Mouse (Mus musculus): Measurements from ENCODE around the gene Dph5.
"Not testable (repeated sequence)": the region's sequence is repeated elsewhere in the genome, so short reads cannot be mapped to it uniquely, and the experiment has no call there.

Gene Dph5

DNA sequence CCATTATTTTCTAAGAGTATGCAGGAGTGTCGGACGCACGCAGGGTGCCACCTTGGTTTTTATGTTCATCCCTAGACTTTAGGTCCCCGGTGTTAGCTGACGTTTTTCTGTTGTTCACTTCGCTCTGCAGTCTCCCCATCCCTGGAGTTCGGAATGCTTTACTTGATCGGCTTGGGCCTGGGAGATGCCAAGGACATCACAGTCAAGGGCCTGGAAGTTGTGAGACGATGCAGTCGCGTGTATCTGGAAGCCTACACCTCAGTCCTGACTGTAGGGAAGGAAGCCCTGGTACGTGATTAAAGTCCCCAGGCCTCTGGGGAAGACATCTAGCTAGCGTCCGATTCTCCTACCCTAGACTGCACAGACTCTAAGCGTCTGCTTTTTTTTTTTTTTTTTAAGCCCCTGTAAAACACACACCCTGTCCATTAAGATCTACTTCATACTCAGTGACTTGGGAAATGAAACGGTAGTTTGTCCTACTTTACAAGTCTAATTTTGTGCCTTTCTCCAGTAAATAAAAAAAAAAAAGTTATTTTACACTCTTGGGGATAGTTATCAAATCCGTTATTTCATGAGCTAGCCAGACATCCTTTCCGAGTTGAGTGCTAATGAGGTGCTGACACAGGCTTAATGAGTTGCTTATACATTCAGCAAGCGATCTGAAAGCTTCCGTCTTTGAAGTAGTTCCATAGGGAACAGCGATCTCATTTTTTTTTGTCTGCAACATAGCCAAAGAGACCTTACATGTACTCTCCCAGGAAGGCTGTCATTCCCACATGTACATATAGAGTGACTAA is 871 bp downstream of the Dph5 start:
- no peak for DNase-seq (ENCODE audit: extremely low spot score, low read depth, low spot score)

DNA sequence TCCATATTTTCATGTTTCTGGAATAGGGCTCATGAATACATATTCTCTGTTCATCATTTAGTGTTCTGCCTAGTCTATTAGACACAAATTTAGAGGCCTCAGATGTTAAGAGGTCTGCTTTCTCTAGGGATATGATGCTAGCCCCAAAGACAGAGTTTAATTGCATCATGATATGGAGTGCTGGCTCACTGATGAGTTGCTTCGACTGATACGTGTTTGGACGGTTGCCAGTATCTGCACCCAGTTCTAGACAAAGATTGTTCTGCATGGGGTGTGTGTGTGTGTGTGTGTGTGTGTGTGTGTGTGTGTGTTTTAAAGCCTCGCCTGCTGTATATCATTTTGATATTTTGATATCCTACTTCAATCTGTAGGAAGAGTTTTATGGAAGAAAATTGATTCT is 4.7 kb downstream of the Dph5 start:
- DNase-seq (ENCODE audit: extremely low spot score, low read depth, low spot score), result no peak

DNA sequence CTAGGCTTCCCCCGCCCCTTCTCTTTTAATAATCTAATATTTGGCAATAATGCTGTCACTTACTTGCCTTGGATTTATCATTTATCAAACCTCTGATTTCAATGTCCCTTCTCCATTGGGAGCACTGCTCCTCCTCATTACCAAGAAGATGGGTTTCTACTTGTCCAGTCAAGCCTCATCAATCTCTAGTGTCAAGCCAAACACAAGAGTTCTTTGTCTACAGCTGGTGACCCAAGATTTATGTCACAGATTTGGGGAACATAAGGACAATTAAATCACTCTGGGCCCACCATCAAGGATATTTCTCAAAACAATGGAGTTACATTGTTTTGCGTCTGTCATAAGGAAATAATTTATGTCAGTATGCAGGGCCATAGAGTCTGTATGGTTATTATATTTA is 5.5 kb downstream of the Dph5 start:
- DNase-seq (ENCODE audit: extremely low spot score, low read depth, low spot score), result no peak

DNA sequence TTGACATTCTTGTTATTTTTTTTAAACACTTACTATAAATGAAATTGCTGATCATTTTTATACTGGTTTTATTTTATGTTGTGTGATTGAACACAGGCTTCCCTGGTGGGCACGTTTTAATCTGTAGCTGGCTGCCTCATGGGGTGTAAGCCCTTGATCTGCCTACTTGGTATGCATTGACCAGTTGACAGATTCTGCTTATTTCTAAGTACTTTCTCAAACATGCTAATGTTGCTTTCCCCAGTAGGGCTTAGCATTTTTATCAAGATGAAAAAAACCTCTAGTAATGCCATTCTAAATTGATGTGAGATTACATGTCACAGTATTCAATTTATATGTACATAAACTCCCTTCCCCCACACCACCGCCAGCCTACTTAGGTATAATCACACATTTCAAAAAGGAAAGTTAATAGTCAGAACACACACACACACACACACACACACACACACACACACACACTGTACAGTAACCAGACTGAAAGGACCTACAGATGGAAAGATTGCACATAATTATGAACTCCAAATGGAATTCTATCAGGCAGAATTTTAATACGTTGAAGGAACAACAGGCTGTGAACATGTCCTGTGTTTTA is 10.8 kb downstream of the Dph5 start:
- DNase-seq (ENCODE audit: extremely low spot score, low read depth, low spot score), result no peak

DNA sequence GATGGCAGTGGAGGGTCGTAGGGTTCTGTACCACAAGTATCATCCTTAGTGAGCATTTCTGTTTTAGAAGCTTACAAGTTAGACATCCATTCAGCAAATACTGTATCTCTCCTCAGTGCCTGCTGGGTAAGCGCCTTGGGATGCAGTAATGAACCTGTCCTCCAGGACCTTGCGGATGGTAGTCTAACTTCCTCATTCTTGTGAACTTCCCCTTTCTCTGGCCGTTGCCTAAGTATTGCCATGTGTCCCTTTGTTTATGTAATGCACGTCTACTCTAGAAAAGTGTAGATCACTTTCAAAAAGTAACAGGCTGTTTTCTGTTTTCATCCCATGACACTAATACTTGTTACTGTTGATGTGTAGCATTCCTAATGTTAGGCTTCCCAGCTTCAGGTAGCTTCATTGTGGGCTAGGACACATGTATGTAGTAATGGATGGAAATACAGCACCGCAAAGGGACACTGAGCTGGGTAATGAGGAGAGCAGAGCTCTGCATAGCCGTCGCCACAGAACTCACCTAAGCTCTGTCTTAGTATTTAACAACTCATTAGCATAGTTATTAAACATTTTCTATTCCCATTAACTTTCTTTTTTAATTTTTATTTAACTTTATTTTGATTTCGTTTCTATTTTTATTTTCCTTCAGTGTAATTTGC is 14.8 kb downstream of the Dph5 start:
- no peak for DNase-seq (ENCODE audit: extremely low spot score, low read depth, low spot score)

DNA sequence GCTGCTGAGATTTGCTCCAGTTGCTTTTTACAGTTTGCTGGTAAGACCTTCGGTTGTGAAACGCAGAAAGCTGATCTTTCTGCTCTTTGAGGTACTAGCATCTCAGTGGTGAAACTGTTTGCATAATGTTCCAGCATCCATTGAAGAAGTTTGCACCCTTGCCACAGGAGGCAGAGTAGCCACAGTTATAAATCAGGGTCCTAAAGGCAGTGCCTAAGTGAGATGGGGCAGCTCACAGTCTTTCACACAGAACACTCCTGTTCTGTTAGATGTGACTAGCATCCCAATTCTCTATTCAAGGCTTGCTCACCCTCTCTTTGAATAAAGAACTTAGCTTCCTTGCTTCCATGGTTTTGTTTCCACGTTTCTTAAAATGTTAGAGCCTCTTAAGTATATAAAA is 17.4 kb downstream of the Dph5 start:
- DNase-seq (ENCODE audit: extremely low spot score, low read depth, low spot score), result no peak

DNA sequence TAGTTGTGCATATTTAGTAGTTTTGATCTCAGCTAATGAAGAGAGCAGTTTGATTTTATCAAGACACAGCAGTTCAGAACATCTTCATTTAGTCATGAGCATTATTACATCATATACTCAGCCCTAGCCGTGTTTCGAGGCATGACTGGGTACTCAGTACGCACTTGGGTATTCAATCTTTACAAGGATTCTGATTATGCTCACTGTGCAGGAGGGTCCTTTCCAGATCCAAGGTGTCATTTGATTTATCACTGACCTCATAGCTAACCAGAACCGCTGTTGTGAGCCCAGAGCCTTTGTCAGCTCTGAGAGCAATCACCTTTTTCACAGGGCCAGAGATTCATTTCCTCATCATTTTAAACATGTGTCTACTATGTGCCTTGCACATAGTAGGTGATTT is 17.9 kb downstream of the Dph5 start:
- no peak for DNase-seq (ENCODE audit: extremely low spot score, low read depth, low spot score)

DNA sequence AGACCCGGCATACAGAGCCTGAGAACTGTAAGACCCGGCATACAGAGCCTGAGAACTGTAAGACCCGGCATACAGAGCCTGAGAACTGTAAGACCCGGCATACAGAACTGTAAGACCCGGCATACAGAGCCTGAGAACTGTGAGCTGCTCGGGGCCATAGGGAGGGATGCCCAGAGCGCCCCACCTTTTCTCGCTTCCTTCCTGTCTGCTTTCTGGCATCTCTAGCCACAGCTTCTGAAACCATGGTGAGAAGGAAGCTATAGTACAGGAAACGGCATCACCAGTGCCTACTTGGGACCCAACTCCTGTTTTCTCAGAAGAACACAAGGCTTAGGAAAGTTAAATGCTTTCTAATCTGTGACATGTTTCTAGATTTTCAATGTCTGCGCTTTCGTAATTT is 19.8 kb downstream of the Dph5 start:
- not testable (repeated sequence) for DNase-seq (ENCODE audit: extremely low spot score, low read depth, low spot score)

DNA sequence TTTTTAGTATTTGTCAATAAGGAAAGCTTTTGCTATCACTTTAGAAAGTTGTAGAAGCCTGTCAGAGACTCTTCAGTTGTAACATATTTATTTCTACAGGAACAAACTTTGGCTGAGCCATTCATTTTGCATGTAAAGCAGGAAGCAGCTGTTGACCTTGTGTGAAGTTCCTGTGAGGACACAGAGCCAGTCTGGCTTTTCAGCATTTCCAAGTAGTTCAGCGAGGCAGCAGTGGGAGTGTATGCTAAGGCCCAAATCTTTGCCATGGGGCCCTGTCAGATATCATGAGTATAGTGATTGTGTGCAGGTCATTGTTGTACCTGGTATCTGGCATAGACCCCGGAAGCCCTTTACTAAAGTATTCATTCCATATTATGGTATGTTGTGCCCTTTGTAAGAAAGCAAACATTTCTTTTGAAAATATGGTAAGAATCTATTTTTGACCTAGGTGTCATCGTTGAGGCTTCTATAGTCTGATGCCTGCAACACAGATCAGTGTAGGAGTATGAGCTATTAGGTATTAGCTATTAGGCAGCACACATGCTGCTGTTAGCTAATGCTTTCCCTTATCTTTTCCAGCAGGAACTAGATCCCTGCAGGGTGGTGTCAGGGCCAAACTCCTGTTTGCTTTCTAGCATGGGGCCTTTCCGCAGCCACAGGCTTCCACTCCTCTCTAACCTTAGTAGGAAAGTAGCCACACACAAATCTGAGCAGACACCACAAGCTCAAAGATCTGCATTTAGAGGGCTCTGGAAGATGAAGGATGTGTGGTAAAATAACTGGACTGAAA is 37.0 kb downstream of the Dph5 start:
- no peak for DNase-seq (ENCODE audit: extremely low spot score, low read depth, low spot score)

DNA sequence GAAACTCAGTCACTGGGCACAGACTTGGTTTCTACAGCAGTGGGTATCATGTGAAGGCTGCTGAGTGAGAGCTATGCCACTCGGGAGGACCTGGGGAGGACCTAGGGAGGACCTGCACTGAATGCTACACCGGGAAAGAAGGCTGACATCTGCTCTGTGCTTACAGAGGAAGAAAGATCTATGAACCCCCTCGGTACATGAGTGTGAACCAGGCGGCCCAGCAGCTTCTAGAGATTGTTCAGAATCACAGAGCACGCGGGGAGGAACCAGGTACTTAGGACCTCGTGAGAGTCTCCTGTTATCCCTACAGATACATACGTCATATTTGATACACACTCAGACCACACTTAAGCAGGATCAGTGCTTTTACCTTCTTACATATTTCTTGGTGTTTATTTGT is 38.9 kb downstream of the Dph5 start:
- no peak for DNase-seq (ENCODE audit: extremely low spot score, low read depth, low spot score)

DNA sequence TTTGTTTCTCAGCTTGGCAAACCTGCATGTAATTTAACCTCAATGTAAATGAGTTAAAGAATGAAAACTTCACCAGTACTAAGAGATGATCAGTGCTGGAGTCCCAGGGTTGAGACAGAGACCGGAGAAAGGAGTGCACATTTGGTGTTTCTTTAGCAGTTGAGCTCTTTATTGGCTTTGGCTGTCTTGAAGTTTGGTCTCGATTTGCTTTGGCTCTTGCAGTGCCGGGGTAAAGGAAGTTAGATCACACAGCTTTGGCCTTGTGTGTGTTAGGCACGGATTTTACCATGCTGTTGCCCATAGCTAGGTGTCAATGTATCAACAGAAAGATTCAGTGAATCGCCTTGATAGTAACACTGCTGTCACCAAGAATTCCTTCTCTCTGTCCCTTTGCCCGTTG is 44.1 kb downstream of the Dph5 start:
- no peak for DNase-seq (ENCODE audit: extremely low spot score, low read depth, low spot score)

DNA sequence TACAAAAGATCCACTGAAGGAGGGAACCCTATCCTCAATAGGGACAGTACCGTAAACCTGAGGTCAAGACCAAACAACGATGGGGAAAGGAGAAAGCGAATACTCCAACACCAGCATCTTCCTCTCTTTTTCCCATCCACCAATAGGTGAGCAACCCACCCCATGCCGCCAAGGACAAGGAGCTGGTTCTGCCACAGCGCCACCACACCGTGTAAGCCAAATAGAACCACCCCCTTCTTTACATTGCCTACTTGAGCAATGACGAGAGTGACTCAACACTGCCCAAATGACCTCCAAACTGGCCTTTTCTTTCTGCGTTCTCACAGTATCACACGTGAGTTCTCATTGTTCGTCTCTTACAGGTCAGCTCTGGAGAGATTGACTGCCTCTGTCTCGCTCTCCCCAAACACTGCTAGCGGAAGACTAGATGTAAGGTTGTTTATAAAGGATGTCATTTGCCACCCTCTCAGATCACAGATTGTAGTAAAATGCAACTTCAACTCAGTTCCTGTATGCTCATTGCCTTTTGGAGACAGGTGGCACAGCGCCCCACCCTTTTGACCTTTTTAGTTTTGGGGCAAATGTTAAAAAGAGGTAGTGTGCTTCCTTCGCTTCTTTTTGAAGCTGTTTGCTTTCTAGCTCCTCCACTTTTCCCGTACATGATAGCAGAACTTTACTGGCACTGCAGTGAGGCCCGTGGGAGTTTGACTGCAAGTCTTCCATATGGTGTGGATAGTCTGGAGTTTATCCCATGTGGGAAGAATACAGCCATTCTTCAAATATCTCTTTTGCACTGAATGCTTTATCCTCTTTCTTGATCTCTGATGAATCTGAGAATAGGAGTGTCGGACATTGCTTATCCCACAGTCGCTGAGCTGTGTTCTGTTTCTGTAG is 45.9 kb downstream of the Dph5 start:
- DNase-seq (ENCODE audit: extremely low spot score, low read depth, low spot score), result no peak

DNA sequence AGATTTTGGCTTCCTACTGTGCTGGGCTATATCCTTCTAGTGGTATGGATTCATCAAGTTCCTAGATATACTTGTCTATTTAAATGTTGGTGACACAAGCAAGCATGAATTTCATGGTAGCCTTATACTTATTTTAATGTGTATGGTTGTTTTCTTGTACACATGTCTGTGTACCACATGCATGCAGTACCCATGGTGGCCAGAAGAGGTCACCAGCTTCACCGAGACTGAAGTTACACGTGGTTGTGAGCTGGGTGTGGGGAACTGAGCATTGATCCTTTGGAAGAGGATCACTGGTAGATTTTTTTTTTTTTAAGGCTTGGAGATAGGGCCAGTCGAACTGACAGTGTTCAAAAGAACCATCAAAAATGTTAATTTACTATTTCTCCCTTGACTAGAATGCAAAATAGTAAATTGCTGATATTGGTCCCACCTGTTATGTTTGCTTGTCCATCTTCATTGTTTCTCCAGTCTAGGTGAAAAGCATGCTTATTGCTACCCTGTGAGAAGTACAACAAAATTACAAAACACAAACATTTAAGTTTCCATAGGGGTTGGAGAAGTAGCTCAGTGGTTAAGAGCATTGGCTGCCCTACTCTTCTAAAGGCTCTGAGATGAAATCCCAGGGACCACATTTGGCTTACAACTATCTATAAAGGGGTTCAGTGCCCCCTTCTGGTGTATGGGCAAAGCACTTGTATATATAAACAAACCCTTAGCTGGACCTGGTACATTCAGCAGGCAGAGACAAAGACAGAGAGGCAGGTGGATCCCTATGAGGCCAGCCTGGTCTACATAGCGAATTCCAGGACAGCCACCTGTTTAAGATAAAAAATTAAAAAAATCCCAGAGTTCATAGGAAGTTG is 49.3 kb downstream of the Dph5 start:
- peak; percentile 24 for DNase-seq (ENCODE audit: extremely low spot score, low read depth, low spot score)

DNA sequence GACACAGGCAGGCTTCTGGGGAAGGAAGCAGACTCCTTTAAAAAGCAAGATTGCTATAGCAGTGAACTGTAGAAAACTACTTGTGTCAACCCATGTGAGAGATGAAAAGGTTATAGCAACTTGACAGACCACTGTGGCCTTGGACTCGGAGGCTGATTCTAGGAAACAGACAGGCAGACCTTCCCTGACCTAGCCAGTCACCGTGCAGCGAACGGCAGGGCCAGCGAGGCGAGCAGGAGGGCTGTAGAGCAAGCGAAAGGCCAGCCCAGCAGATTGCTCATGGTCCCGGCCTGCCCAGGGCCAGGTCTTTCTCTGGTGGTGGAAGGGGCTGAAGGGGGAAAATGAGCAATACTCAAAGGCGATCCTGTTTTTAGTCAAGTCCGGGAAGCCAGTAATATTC is 50.2 kb downstream of the Dph5 start:
- DNase-seq (ENCODE audit: extremely low spot score, low read depth, low spot score), result no peak

DNA sequence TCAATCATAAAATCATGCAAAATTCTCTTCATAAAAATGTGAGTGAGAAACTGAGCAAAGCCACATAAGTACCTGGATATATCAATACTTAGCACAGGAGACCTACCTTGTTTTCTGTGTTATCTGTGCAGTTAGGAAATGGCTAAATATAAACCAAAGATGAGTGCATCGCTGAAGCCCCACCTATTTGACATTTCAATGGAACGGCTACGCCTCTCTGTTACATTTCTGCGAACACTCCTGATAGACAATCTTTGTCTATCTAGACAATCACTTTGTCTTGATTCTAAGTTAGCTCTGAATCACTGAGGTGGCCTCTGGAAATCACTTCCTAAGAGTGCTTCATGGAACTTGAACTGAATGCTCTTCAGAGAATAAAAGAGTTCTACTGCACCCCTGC is 52.9 kb downstream of the Dph5 start:
- no peak for DNase-seq (ENCODE audit: extremely low spot score, low read depth, low spot score)

DNA sequence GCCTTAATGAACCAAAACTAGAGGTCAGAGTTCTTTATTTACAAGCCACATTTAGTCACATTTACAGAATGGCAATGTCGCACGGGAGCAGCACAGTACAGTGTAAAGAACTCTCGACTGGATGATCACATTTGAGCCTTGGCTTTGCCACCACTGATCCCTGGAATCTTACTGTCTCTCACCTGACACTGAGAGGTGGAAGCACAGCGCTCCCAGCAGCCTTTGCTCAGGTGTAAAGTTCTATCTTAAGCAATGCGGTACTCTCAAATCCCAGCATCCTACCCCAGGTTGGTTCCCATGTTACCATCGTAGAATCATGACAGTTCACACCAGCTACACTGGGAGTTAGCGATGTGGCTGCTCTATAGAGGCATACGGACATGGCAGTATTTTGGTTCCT is 53.8 kb downstream of the Dph5 start:
- DNase-seq (ENCODE audit: extremely low spot score, low read depth, low spot score), result no peak

DNA sequence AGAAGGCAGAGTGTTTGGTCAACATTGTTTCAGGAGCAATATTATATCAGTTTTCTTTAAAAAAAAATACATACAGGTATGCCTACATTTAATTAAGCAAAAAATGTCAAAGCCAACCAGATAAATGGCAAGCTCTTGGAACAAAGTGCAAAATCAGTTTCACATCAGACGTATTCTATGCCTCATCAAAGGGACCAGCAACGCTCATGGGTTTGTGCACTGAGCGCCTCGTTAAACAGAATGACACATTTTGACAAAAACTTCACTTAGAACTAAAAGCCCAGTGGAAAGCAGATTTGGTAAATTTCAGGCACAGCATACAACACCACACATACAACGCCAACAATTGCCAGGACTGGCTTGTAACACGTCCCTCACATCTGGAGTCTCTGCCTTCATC is 56.7 kb downstream of the Dph5 start:
- DNase-seq (ENCODE audit: extremely low spot score, low read depth, low spot score), result no peak

DNA sequence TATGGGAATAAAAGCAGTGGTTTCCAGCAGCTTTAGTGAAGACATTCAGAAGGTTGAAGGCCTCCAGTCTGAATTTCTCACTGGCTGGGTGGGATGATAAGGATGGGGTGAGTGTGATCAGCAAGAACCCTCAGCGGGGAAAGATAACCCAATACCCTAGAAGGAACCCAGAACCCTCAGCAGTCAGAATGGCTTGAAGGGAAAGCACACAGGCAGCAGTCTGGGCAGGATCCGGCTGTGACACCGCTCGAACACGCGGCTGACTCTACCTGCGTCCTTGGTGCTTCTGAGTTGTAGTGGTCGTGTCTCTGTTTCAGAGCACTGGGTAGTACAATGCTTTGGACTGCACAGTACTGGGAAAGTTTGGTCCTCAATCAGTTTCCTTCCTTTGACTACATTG is 58.6 kb downstream of the Dph5 start:
- no peak for DNase-seq (ENCODE audit: extremely low spot score, low read depth, low spot score)

DNA sequence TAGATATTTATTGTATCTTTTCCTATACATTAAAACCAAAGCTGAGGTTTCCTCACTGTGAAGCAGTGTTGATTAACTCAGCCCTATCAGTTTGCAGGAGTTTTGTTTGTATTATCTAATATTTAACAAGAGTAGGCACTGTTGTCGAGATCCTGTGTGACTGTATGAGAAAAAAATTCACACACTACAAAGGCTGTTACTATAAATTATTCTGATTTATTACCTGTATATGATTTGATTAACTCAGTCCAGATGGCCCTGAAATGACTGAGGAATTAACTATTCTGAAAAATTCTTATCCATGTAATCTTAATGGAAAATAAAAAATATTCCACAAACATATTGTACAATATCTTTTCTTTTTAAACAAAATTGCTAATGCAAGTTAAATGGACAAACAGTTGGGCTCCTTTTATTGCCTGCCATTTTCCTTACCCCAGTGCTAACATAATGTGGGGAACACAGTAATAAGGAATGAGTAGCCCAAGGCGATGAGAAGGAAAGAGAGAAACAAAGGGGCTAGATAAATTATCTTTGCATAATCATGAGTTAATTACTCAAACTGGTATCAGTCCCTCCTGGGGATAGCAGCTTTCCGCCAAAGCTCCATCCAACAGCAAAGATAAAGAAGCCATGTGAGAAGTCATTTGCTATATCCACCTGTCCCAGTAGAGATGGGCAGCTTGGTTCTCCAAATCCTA is 61.7 kb downstream of the Dph5 start:
- no peak for DNase-seq (ENCODE audit: extremely low spot score, low read depth, low spot score)
